Mouse (Mus musculus) CD4-positive naive resting alpha-beta T cell, adult 57 days (primary cell): Measurements from ENCODE around the gene Gnat3. TPM values are rescaled to one million over a fixed set of nuclear protein-coding genes. Genes with fewer than 3 reads are reported as not detected.

Experiments
- total RNA-seq: library from RNA; stranded (reverse); gene quantifications from one replicate; pipeline ENCODE4 v1.2.4, GENCODE M21; 2023

Gene Gnat3
- not detected for total RNA-seq

GRCm38 (mm10) chr5:17962249-17962648, at the start of gene Gnat3:
Gene Gnat3 (plus strand): TSS chr5:17962549.

Other genes with a start within 250 kb of the Gnat3 start
- gene Cd36, start 73.7 kb upstream of the Gnat3 start, total RNA-seq, result 10.1 TPM